Mouse (Mus musculus): Measurements from ENCODE around the gene Esrp2. TPM values are rescaled to one million over a fixed set of nuclear protein-coding genes. Genes with fewer than 3 reads are reported as not detected.

Gene Esrp2
- polyA plus RNA-seq, 1 experiment from 2014 or later = 46.1 TPM

DNA sequence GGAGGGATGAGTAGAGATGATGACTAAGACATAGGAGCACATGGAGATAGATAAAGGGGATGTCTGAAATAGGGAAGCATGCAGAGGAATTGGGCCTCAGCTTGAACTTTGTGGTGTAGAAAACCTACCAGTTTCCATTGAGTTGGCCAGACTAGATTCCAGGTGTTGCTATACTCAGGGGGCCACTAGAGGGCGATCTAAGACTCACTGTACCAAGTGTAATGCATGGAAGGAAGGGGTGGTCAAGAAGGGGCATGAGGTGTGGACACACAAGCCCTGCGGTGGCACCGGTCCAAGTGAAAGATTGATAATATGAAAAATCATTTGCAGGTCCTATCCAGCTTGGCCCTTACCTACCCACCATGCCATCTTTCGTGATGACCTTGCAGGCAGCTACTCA is 28.7 kb upstream of the Esrp2 start:
- H3K4me3 ChIP-seq (replicated peaks) = no peak overlapping the region
- H3K4me2 ChIP-seq = no peak overlapping the region
- no peaks in the 10 kb centered on the region for H3K27me3 ChIP-seq (replicated peaks)
- 0 out of 2 replicates have a peak, but pooled peaks cover 6% of the 10 kb centered on the region for H3K4me1 ChIP-seq
- H3K36me3 ChIP-seq = peaks cover 15% of the 10 kb centered on the region; the same call in 1 of the 2 replicates
- 35% methylated on average over 4 of the region's 4 CpGs for WGBS
- ATAC-seq (ENCODE audit: insufficient read depth, low FRiP score, low read depth) = no peak
- no peak overlapping the region for H3K27ac ChIP-seq
- H3K9ac ChIP-seq = no peak overlapping the region
- H3K9me3 ChIP-seq = no peaks in the 10 kb centered on the region

DNA sequence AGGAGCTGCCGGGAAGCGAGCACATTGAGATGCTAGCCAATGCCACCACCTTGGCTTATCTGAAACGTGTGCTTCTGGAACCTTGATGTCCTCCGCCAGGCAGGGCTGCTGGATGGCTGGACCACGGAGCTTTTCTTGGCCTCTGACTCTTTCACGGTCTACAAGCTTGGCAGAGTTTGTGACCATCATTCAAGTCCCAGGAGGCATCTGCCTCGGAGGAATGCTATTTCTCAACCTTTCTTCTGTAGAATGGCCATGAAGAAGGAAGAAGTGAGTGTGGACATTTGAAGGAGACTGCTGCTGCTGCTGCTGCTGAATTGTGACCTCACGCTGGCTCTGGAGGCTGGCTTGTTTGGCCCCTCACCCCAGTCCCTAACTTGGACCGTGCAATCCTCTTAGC is 26.5 kb upstream of the Esrp2 start:
- no peak for ATAC-seq (ENCODE audit: insufficient read depth, low FRiP score, low read depth)
- Histone ChIP-seq H3K27me3 (replicated peaks) (no peaks in the 10 kb centered on the region), H3K4me3 (replicated peaks) (no peak overlapping the region), H3K9ac (no peak overlapping the region), H3K27ac (no peak overlapping the region), H3K4me1 (0 out of 2 replicates have a peak, but pooled peaks cover 2% of the 10 kb centered on the region), H3K4me2 (no peak overlapping the region), H3K36me3 (peaks cover 15% of the 10 kb centered on the region; the same call in 1 of the 2 replicates), H3K9me3 (no peaks in the 10 kb centered on the region)
- 91% methylated on average over 9 of the region's 9 CpGs for WGBS

DNA sequence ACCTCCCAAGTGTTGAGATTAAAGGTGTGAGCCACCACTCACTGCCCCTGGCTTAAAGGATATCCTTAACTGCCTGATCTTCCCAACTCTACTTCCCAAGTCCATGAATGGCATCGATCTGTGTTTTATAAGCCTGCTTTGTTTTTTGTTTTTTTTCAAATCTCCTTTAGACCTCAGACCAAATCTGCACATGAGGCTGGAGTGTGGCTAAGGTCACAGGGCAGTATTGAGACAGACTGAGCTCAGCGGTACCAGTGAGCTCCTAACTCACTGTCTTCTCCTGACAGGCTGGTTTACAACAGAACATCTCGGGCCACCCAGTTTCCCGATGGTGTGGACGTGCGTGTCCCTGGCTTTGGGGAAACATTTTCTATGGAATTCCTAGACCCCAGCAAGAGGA is 23.1 kb upstream of the Esrp2 start:
- H3K36me3 ChIP-seq = peaks cover 15% of the 10 kb centered on the region; the same call in 1 of the 2 replicates
- ATAC-seq (ENCODE audit: insufficient read depth, low FRiP score, low read depth) = no peak
- 86% methylated on average over 6 of the region's 6 CpGs for WGBS

DNA sequence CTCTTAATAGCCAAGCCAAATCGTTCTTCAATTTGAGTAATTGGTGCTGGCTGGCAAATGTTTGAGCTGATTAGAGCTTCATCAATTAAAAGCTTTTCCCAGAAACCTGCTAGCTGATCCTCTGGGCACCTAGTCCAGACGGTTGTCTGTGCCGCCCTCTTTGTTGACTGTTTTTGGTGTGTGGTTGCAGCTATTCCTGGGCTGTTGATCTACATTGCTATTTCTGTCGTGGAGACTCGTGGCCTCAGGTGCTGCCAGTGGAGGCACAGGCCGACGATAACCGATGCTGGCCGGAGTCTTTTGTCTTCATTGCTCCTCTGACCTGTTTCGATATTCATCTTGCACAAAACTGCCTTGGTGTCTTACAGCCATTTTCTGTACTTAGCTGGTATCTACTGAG is 21.6 kb upstream of the Esrp2 start:
- peaks cover 10% of the 10 kb centered on the region; the same call in 1 of the 2 replicates for H3K36me3 ChIP-seq
- 91% methylated on average over 10 of the region's 10 CpGs for WGBS

More for the DNA sequence above, 23.1 kb upstream of the Esrp2 start:
- no peaks in the 10 kb centered on the region for H3K27me3 ChIP-seq (replicated peaks)
- H3K27ac ChIP-seq = no peak overlapping the region
- no peaks in the 10 kb centered on the region for H3K4me1 ChIP-seq
- H3K4me2 ChIP-seq = no peak overlapping the region
- no peak overlapping the region for H3K4me3 ChIP-seq (replicated peaks)
- H3K9me3 ChIP-seq = no peaks in the 10 kb centered on the region
- H3K9ac ChIP-seq = no peak overlapping the region

DNA sequence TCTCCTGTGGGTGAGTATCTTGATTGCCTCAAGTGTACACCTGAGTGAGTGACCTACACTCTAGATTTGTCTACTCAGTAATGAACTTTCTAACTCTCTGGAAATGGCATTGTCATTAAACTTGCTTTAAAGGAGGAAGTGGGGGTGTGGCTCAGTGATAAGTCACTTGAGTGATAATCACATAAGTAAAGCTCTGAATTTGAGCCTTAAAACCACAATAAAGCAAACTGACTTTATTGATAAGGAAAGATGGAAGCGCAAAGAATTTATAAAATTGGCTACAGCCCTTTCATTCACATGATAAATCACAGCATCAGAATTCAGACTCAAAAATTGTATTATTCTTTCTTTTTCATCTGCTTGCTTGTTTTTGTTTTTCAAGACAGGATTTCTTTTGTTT is 20.6 kb upstream of the Esrp2 start:
- H3K27ac ChIP-seq = no peak overlapping the region
- H3K4me1 ChIP-seq = no peaks in the 10 kb centered on the region
- H3K4me2 ChIP-seq = no peak overlapping the region
- H3K27me3 ChIP-seq (replicated peaks) = no peaks in the 10 kb centered on the region
- 84% methylated on average over 1 of the region's 1 CpGs for WGBS
- ATAC-seq (ENCODE audit: insufficient read depth, low FRiP score, low read depth) = no peak
- H3K4me3 ChIP-seq (replicated peaks) = no peak overlapping the region
- no peak overlapping the region for H3K9ac ChIP-seq
- no peaks in the 10 kb centered on the region for H3K9me3 ChIP-seq
- peaks cover 4% of the 10 kb centered on the region; the same call in 1 of the 2 replicates for H3K36me3 ChIP-seq

More for the DNA sequence above, 21.6 kb upstream of the Esrp2 start:
- Histone ChIP-seq H3K4me1 (no peaks in the 10 kb centered on the region), H3K27me3 (replicated peaks) (no peaks in the 10 kb centered on the region), H3K4me3 (replicated peaks) (no peak overlapping the region), H3K27ac (no peak overlapping the region), H3K9ac (no peak overlapping the region), H3K9me3 (no peaks in the 10 kb centered on the region), H3K4me2 (no peak overlapping the region)
- no peak for ATAC-seq (ENCODE audit: insufficient read depth, low FRiP score, low read depth)

DNA sequence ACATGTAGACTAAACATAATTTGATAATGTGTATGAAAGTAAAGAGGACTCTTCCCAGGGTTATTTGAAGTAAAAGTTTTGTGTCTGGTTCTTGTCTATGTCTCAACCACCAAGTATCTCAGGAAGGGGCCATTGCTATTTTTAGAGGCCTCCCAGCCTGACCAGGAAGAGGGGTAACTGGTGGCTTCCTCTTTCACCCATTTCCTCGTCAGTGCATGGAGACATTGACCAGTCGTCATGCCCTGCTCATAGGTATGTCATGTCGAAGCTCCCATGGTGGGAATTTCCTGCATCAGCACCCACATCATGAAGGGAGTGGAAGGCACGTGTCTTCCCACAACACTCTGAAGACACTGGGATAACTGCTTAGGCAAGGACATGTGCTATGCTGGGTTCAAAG is 16.1 kb upstream of the Esrp2 start:
- Histone ChIP-seq H3K9me3 (no peaks in the 10 kb centered on the region), H3K4me1 (peaks cover 7% of the 10 kb centered on the region; the same call in 1 of the 2 replicates), H3K27ac (no peak overlapping the region), H3K4me2 (no peak overlapping the region), H3K36me3 (no peaks in the 10 kb centered on the region), H3K4me3 (replicated peaks) (no peak overlapping the region), H3K9ac (no peak overlapping the region), H3K27me3 (replicated peaks) (no peaks in the 10 kb centered on the region)
- 69% methylated on average over 4 of the region's 4 CpGs for WGBS
- ATAC-seq (ENCODE audit: insufficient read depth, low FRiP score, low read depth) = no peak

DNA sequence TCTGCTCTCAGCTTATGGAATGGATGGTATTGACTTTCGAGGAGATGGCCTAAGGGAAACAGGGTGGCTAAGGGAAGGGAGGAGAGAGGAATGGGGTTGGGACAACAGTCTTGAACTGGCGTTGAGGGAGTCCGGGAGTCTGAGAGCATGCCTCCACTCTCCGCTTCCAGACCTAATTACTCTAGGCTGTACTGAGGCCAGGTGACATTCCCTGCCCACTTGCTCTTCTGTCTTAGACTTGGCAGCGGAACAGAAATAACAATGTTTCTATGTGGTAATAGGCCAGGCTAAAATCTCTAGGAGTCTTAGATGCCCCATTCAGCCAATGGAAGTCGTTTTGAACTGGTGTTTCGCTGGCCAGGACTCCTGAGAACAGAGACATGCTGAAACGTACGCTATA is 14.3 kb upstream of the Esrp2 start:
- Histone ChIP-seq H3K27ac (no peak overlapping the region), H3K9ac (peak overlapping the region; percentile 45; the same call in 1 of the 2 replicates), H3K9me3 (no peaks in the 10 kb centered on the region), H3K36me3 (no peaks in the 10 kb centered on the region), H3K4me2 (peak overlapping the region; percentile 80), H3K4me3 (replicated peaks) (peak overlapping the region; percentile 63), H3K27me3 (replicated peaks) (no peaks in the 10 kb centered on the region), H3K4me1 (peaks cover 7% of the 10 kb centered on the region; the same call in 1 of the 2 replicates)
- ATAC-seq (ENCODE audit: insufficient read depth, low FRiP score, low read depth) = no peak
- 70% methylated on average over 9 of the region's 9 CpGs for WGBS

DNA sequence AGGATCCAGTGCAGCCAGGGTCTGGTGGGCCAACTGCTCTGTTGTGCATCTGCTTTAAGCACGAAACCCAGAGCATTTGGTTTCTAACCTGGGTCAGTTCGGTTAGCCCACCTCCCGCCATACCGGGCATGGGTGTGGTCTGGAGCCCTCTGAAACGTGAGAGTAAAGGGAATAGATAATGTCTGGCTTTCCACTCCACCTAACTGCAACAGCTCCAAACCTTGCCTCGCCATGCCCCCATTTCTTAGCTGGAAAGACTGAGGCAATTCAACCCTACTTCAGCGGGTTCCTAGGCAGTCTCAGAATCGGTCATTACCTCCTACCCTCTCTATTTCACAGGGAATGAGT is 13.9 kb upstream of the Esrp2 start:
- peak overlapping the region; percentile 80 for H3K4me2 ChIP-seq
- no peaks in the 10 kb centered on the region for H3K27me3 ChIP-seq (replicated peaks)
- no peak overlapping the region for H3K27ac ChIP-seq
- no peaks in the 10 kb centered on the region for H3K36me3 ChIP-seq
- H3K4me3 ChIP-seq (replicated peaks) = peak overlapping the region; percentile 63
- H3K9ac ChIP-seq = peak overlapping the region; percentile 45
- no peak for ATAC-seq (ENCODE audit: insufficient read depth, low FRiP score, low read depth)
- no peaks in the 10 kb centered on the region for H3K9me3 ChIP-seq
- WGBS = 18% methylated on average over 8 of the region's 8 CpGs
- peaks cover 7% of the 10 kb centered on the region; the same call in 1 of the 2 replicates for H3K4me1 ChIP-seq

DNA sequence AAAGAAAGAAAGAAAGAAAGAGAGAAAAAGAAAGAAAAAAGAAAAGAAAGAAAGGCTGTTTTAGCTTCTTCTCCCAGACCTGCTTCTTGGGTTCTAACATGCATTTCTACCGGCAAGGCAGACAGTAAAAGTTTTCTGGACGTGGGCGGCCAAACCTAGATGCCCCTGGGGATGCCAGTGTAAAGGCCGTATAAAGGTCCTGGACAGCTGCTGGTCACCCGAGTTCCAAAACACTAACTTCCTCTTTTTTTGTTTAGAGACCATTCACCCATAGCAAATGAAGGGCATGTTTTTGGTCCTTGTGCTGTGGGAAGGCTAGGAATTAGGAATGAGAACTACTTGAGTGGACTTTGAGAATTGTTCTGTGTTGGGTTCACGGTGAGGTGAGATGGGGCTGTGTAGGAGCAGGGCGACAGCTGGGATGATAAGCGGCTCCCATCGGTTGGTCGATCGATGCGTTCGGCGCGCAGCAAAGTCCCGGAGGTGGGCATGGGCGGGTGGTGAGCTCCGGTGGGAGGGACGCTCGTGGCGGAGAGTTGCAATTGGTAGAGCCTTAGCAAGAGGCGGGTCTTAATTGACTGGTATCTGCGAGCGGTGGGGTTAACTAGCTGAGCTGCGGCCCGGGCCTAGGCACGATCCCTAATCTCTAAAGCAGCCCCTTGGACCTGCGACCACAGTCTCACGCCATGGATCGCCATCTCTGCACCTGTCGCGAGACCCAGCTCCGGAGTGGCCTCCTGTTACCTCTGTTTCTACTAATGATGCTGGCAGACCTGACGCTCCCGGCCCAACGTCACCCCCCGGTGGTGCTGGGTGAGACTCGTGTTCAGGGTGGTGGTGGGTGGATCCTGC is 13.3 kb upstream of the Esrp2 start, which contains the start of gene Pla2g15:
Pla2g15 (plus strand) TSS at position 599 of the 852 bp plus-strand sequence.
- Histone ChIP-seq H3K4me2 (peak within 1 kb of the TSS; percentile 80), H3K4me3 (replicated peaks) (peak within 1 kb of the TSS; percentile 63), H3K4me1 (peaks cover 7% of the 10 kb centered on the region; the same call in 1 of the 2 replicates), H3K36me3 (no peaks in the 10 kb centered on the region), H3K27me3 (replicated peaks) (no peaks in the 10 kb centered on the region), H3K27ac (peak within 1 kb of the TSS; percentile 45; the same call in 1 of the 2 replicates), H3K9ac (peak within 1 kb of the TSS; percentile 45), H3K9me3 (no peaks in the 10 kb centered on the region)
- ATAC-seq (ENCODE audit: insufficient read depth, low FRiP score, low read depth) = peak; percentile 96
- WGBS = under 1% methylated on average over 38 of the region's 38 CpGs

DNA sequence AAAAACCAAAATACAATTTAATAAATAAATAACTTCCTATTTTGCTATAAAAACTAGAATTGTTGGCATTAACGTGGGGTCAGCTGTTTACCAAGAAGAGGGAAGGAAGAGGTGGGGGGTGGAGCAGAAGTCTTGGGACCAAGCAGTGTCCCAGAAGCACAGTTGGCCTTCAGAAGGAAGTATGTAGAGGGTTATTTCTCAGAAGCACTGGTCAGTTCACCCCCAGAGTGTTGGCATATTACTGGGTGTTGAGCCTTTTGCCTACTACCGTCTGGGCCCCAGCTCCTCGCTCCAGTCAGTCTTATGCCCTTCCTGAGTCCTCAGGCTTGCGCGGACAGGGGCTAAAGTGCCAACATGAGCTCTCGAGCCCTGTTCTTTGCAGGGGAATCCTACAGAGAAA is 12.3 kb upstream of the Esrp2 start:
- Histone ChIP-seq H3K27me3 (replicated peaks) (no peaks in the 10 kb centered on the region), H3K9ac (no peak overlapping the region), H3K4me3 (replicated peaks) (no peak overlapping the region), H3K4me1 (peaks cover 7% of the 10 kb centered on the region; the same call in 1 of the 2 replicates), H3K9me3 (no peaks in the 10 kb centered on the region), H3K27ac (peak overlapping the region; percentile 35; the same call in 1 of the 2 replicates), H3K4me2 (no peak overlapping the region), H3K36me3 (no peaks in the 10 kb centered on the region)
- ATAC-seq (ENCODE audit: insufficient read depth, low FRiP score, low read depth) = no peak
- 85% methylated on average over 6 of the region's 6 CpGs for WGBS

DNA sequence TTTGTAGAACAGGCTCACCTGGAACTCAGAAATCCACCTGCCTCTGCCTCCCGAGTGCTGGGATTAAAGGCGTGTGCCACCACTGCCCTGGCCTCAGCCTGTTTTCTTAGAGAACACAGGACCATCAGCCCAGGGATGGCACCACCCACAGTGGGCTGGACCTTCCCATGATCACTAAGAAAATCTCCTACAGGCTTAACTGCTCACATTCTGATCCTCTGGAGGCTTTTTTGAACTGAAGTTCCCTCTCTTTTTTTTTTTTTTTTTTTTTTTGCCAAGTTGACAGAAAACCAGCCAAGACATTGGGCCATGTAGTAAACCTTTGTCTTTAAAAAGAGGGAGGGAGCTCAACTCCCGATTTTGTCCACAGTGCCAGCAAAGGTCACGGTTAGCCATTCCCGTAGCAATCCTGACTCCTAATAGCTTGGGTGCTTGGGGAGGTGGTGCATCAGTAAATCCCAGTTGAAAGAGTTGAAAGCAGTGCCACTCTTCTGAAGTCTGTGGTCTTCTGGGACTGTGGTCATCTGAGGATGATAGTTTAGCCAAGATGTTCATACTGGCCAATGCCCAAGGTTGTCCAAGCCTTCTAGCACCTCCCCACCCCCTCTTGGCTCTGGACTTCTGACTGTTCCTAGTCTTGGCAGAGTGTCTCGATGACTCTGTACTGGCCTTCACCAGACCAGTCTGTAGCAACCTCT is 11.2 kb upstream of the Esrp2 start:
- no peak overlapping the region for H3K4me2 ChIP-seq
- ATAC-seq (ENCODE audit: insufficient read depth, low FRiP score, low read depth) = no peak

DNA sequence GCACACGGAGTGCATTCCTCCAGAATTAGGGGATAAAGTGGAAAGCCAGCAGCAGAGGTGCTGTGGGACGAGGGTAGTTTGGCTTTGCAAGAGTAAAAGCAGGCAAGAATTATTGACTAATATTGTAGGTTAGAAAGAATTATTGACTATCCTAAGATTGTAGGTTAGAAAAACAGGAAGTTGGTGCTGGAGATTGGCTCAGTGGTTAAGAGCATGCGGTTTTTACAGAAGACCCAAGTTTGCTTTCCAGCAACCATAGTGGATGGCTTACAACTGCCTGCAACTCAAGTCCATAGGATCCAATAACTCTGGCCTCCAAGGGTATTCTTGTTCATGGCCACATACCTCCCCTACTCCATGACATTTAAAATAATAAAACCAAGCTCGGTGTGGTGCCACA is 9.2 kb upstream of the Esrp2 start:
- Histone ChIP-seq H3K9me3 (no peaks in the 10 kb centered on the region), H3K27me3 (replicated peaks) (no peaks in the 10 kb centered on the region), H3K4me1 (peaks cover 5% of the 10 kb centered on the region; the same call in 1 of the 2 replicates), H3K4me2 (no peak overlapping the region), H3K9ac (no peak overlapping the region), H3K4me3 (replicated peaks) (no peak overlapping the region), H3K27ac (no peak overlapping the region), H3K36me3 (no peaks in the 10 kb centered on the region)
- WGBS = 85% methylated on average over 4 of the region's 4 CpGs
- no peak for ATAC-seq (ENCODE audit: insufficient read depth, low FRiP score, low read depth)

More for the DNA sequence above, 11.2 kb upstream of the Esrp2 start:
- Histone ChIP-seq H3K27ac (no peak overlapping the region), H3K4me3 (replicated peaks) (no peak overlapping the region), H3K4me1 (peaks cover 7% of the 10 kb centered on the region; the same call in 1 of the 2 replicates), H3K9me3 (no peaks in the 10 kb centered on the region), H3K36me3 (no peaks in the 10 kb centered on the region), H3K9ac (no peak overlapping the region), H3K27me3 (replicated peaks) (no peaks in the 10 kb centered on the region)
- WGBS = 86% methylated on average over 6 of the region's 6 CpGs

Measured in stomach, embryonic 15.5 days (tissue).